Mouse (Mus musculus) fat pad, adult 2 months (tissue): ENCODE data around the gene Pik3ca.

Source experiments
- DNase-seq: peaks from one replicate; pipeline ENCODE4 v3.0.0-alpha.2; 2011; ENCODE audit warnings: low read depth, low spot score; ENCODE audit errors: extremely low read depth

The Pik3ca gene

GRCm38 (mm10) chr3:32438716-32439115 is 41.2 kb downstream of the Pik3ca start:
- DNase-seq: no peak

GRCm38 (mm10) chr3:32441710-32442109 is 44.2 kb downstream of the Pik3ca start:
- no peak for DNase-seq

- no peak for DNase-seq
These were observed 57.0 kb downstream of the Pik3ca start for GRCm38 (mm10) chr3:32454329-32455021.

GRCm38 (mm10) chr3:32459777-32460176 is 62.3 kb downstream of the Pik3ca start:
- DNase-seq: no peak

- DNase-seq: no peak
These were observed 69.8 kb downstream of the Pik3ca start for GRCm38 (mm10) chr3:32467321-32467720.

- DNase-seq: no peak
These were observed 70.9 kb downstream of the Pik3ca start for GRCm38 (mm10) chr3:32468411-32468810.

GRCm38 (mm10) chr3:32470449-32470848 is 73.0 kb downstream of the Pik3ca start:
- no peak for DNase-seq

- no peak for DNase-seq
These were observed 73.6 kb downstream of the Pik3ca start for GRCm38 (mm10) chr3:32471098-32471497.

- no peak for DNase-seq
These were observed 74.9 kb downstream of the Pik3ca start for GRCm38 (mm10) chr3:32472191-32472900.

GRCm38 (mm10) chr3:32473184-32473583 is 75.7 kb downstream of the Pik3ca start:
- no peak for DNase-seq

GRCm38 (mm10) chr3:32479961-32480360 is 82.5 kb downstream of the Pik3ca start:
- DNase-seq: no peak

GRCm38 (mm10) chr3:32483035-32483434 is 85.6 kb downstream of the Pik3ca start:
- DNase-seq: no peak

- no peak for DNase-seq
These were observed 89.1 kb downstream of the Pik3ca start for GRCm38 (mm10) chr3:32486543-32486942.

GRCm38 (mm10) chr3:32488172-32488571 is 90.7 kb downstream of the Pik3ca start:
- DNase-seq: no peak

- no peak for DNase-seq
These were observed 92.8 kb downstream of the Pik3ca start for GRCm38 (mm10) chr3:32490076-32490927.

GRCm38 (mm10) chr3:32490928-32491315 is 93.5 kb downstream of the Pik3ca start:
- no peak for DNase-seq

- DNase-seq: no peak
These were observed 94.9 kb downstream of the Pik3ca start, which contains the start of gene Kcnmb3 for GRCm38 (mm10) chr3:32492097-32493090. Kcnmb3 (minus strand) TSS chr3:32492231.

- no peak for DNase-seq
These were observed 97.1 kb downstream of the Pik3ca start for GRCm38 (mm10) chr3:32494387-32495087.

GRCm38 (mm10) chr3:32495088-32495770 is 97.8 kb downstream of the Pik3ca start:
- no peak for DNase-seq
